Mouse (Mus musculus) midbrain, embryonic 16.5 days (tissue): Measurements from ENCODE around the gene Nhp2. TPM values are rescaled to one million over a fixed set of nuclear protein-coding genes. Genes with fewer than 3 reads are reported as not detected.
A peak's percentile ranks its signal among the peaks of the same experiment; 100 is the strongest.

Experiments
- ATAC-seq: fragments of 200-750 bp; cut with Nextera tagmentation; 2 replicates; pipeline ENCODE4 v1.8.0; 2017; ENCODE audit warnings: moderate TSS enrichment
- H3K27ac ChIP-seq: fragments of 300-500 bp; sonication (generic); 2 replicates; pipeline ENCODE4 v1.5.1; 2014; ENCODE audit warnings: mild to moderate bottlenecking, low read length, mixed read lengths
- H3K27me3 ChIP-seq: fragments of 300-500 bp; sonication (generic); 2 replicates; pipeline ENCODE4 v1.6.1; 2014; ENCODE audit warnings: low read depth, low read length, mixed read lengths; ENCODE audit not compliant: control insufficient read depth, insufficient read depth
- H3K36me3 ChIP-seq: fragments of 300-500 bp; sonication (generic); 2 replicates; pipeline ENCODE4 v1.6.1; 2014; ENCODE audit warnings: mild to moderate bottlenecking, low read length, moderate library complexity, mixed read lengths; ENCODE audit not compliant: control insufficient read depth, insufficient read depth
- H3K4me1 ChIP-seq: fragments of 300-500 bp; sonication (generic); 2 replicates; pipeline ENCODE4 v1.6.1; 2014; ENCODE audit warnings: mild to moderate bottlenecking, low read length, mixed read lengths; ENCODE audit not compliant: control insufficient read depth, insufficient read depth
- H3K4me2 ChIP-seq: fragments of 300-500 bp; sonication (generic); 2 replicates; pipeline ENCODE4 v1.6.1; 2014; ENCODE audit warnings: mild to moderate bottlenecking, low read length, mixed read lengths
- H3K4me3 ChIP-seq: fragments of 300-500 bp; sonication (generic); 2 replicates; pipeline ENCODE4 v1.5.1; 2014; ENCODE audit warnings: low read depth, mild to moderate bottlenecking, low read length, moderate library complexity, mixed read lengths
- H3K9ac ChIP-seq: fragments of 300-500 bp; sonication (generic); 2 replicates; pipeline ENCODE4 v1.6.1; 2014; ENCODE audit warnings: low read depth, low read length, mixed read lengths
- H3K9me3 ChIP-seq: fragments of 300-500 bp; sonication (generic); replicated peaks from 2 replicates; pipeline ENCODE4 v1.6.1; 2014; ENCODE audit warnings: mild to moderate bottlenecking, low read length, mixed read lengths; ENCODE audit not compliant: control insufficient read depth, poor library complexity, severe bottlenecking
- WGBS: fragments of 180-500 bp; shearing (Covaris S2); extraction: QIAGEN DNeasy Blood & Tissue Kit; methylation state at CpG from one replicate; pipeline ENCODE4 v1.1.7; 2014; 5-methylcytosine and 5-hydroxymethylcytosine counted together
- polyA plus RNA-seq: library from polyadenylated mRNA; unstranded; fragments of >200 nt; fragmentation: Nextera tagmentation; extraction: Ambion mirVana; gene quantifications from 2 replicates; pipeline ENCODE4 v1.2.1, GENCODE M21; 2015

The Nhp2 gene
- polyA plus RNA-seq: 83.7 and 85.9 TPM in 2 replicates

DNA sequence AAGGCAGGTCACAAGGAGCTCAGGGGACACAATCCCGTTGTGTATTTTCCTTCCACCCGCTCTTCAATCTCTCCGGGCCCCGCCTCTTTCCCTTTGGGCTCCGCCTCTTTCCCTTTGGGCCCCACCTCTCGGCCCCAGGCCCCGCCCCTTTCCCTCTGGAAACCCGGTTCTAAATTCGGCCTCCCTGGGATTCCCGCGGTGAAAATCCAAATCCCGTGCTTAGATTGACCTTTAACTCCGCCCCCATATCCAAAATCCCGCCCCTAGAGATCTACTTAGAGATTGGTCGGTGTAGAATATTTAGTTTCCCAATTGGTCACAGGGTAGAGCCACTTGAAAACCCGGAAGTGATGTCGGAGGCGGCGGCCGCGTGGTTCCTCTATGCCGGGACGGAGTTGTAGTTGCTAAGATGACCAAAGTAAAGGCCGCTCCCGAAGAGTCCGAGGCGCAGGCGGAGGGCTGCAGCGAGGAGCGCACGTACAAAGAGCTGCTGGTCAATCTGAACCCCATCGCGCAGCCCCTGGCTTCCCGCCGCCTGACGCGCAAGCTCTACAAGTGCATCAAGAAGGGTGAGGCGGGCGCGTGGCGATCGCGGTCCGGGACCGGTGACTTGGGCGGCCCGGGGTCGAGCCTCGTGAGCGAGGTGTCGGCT is at the start of gene Nhp2:
Nhp2 (plus strand) TSS at position 327 of the 652 bp plus-strand sequence.
- peak within 1 kb of the TSS; percentile 49 for H3K4me3 ChIP-seq
- peak; percentile 96 for ATAC-seq
- H3K4me1 ChIP-seq: peaks cover 18% of the 10 kb centered on the region
- under 1% methylated on average over 51 of the region's 51 CpGs for WGBS
- H3K9me3 ChIP-seq: no peaks in the 10 kb centered on the region
- no peaks in the 10 kb centered on the region for H3K27me3 ChIP-seq
- peak within 1 kb of the TSS; percentile 82 for H3K4me2 ChIP-seq
- peak within 1 kb of the TSS; percentile 53 for H3K9ac ChIP-seq
- H3K36me3 ChIP-seq: peaks cover 17% of the 10 kb centered on the region
- no peak within 1 kb of the TSS for H3K27ac ChIP-seq

DNA sequence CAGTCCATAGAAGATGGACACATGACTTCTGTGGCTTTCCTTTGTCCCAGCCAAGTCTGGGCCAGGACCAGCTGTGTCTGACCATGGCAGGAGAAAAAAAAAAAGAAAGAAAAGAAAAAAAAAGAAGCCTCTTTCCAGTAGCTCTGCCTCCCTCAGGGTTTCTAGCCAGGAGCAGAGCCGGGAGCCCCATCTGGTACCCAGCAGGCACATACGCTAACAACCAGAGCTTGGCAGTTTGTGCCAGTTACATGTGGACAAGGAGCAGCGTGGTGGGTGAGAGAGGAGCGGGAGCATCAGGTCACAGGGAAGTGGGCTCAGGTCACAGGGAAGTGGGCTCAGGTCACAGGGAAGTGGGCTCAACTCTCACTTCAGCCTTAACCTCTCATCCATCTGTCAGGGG is 43.1 kb upstream of the Nhp2 start:
- WGBS: 61% methylated on average over 4 of the region's 4 CpGs
- H3K4me2 ChIP-seq: no peak overlapping the region
- H3K9ac ChIP-seq: no peak overlapping the region
- no peak for ATAC-seq
- H3K27me3 ChIP-seq: no peaks in the 10 kb centered on the region
- no peaks in the 10 kb centered on the region for H3K36me3 ChIP-seq
- H3K4me1 ChIP-seq: no peaks in the 10 kb centered on the region; the same call in 1 of the 2 replicates
- no peak overlapping the region for H3K27ac ChIP-seq
- H3K4me3 ChIP-seq: no peak overlapping the region
- H3K9me3 ChIP-seq: no peaks in the 10 kb centered on the region

DNA sequence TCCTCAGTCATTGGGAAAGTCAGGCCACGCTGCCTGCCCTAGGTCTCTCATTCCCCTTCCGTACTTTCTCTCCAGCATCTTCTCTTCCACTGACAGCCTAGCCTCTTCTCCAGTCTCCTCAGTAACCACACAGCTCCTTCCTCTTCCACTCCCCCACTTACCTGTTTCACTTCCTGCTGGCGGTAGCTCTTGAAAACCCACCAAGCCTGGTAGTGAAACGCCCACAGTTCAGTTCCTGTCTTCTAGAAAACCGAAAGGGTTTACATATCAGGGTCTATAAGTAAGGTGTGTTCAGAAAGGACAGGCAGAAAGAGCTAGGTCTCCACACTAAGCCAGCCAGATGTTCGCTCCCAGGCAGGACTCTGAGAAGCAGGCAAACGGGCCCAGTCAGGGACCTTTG is 41.9 kb upstream of the Nhp2 start:
- Histone ChIP-seq H3K4me3 (no peak overlapping the region), H3K36me3 (no peaks in the 10 kb centered on the region), H3K9me3 (no peaks in the 10 kb centered on the region), H3K27me3 (no peaks in the 10 kb centered on the region), H3K4me2 (no peak overlapping the region), H3K9ac (no peak overlapping the region), H3K4me1 (no peaks in the 10 kb centered on the region; the same call in 1 of the 2 replicates), H3K27ac (no peak overlapping the region)
- 88% methylated on average over 7 of the region's 7 CpGs for WGBS
- ATAC-seq: no peak

DNA sequence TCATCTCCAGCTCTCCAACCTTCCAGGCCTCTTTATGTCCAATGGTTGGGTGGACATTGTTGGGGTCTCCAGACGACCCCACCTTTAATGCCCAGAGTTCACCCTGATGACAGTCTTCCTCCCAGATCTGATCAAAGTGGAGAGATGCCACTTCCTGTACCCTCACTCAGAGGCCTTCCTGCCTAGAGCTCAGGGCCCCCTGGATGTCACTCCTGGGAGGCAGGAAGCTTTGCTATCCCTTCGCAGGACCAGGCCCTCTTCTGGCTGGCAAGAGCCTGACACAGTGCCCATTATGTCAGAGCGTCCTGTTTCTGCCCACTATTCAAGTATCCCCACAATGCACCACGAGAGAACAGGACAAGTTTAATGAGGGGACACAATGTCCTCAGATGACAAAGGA is 40.5 kb upstream of the Nhp2 start:
- H3K27ac ChIP-seq: no peak overlapping the region
- ATAC-seq: no peak
- no peak overlapping the region for H3K4me3 ChIP-seq
- no peaks in the 10 kb centered on the region for H3K36me3 ChIP-seq
- H3K9me3 ChIP-seq: no peaks in the 10 kb centered on the region
- no peak overlapping the region for H3K4me2 ChIP-seq
- no peak overlapping the region for H3K9ac ChIP-seq
- peaks cover 6% of the 10 kb centered on the region for H3K4me1 ChIP-seq
- no peaks in the 10 kb centered on the region for H3K27me3 ChIP-seq
- WGBS: 69% methylated on average over 4 of the region's 4 CpGs

DNA sequence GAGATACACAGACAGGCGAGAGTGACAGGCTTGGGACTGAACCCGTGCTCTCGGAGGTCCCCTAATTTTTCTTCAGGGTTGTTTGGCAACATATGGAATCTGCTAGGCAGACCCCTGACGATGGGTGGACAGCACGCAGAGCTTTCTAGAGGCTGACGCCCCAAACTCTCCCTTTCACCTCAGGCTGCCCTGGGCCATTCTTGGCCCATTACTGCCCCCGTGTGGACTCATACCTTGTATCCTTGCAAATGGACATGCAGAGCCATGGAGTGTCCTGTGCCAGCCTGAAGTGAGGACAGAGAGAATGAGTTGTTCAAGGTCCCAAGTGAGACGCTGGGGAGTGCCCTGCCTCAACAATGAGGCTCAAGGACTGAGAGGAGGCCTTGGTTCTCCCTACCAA is 36.8 kb upstream of the Nhp2 start:
- Histone ChIP-seq H3K27me3 (no peaks in the 10 kb centered on the region), H3K9ac (no peak overlapping the region), H3K4me1 (peaks cover 16% of the 10 kb centered on the region), H3K4me3 (no peak overlapping the region), H3K4me2 (no peak overlapping the region), H3K36me3 (peaks cover 10% of the 10 kb centered on the region), H3K27ac (no peak overlapping the region), H3K9me3 (no peaks in the 10 kb centered on the region)
- ATAC-seq: no peak
- WGBS: 21% methylated on average over 8 of the region's 8 CpGs

DNA sequence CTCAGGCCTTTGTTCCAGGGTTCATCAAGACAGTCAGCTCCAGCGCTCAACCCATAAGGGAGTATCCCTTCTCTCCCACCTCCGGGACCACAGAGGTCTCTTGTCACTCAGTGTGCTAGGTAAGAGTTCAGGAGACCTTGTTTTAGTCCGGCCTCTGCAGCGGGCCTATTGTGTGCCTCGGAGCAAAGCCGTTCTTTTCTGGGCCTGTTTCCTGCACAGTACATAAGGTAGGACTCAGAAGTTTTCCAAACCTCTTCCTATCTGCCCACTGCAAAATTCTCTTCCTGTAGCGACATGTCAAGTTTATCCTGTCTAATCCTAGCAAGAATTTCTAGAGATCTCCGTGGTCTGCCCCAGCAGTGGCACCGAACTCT is 35.5 kb upstream of the Nhp2 start:
- peaks cover 16% of the 10 kb centered on the region for H3K4me1 ChIP-seq
- peak overlapping the region; percentile 92 for H3K4me2 ChIP-seq
- peak; percentile 59 for ATAC-seq
- peak overlapping the region; percentile 71 for H3K4me3 ChIP-seq
- no peaks in the 10 kb centered on the region for H3K27me3 ChIP-seq
- H3K9me3 ChIP-seq: no peaks in the 10 kb centered on the region
- H3K36me3 ChIP-seq: peaks cover 13% of the 10 kb centered on the region
- H3K9ac ChIP-seq: peak overlapping the region; percentile 82
- H3K27ac ChIP-seq: peak overlapping the region; percentile 91
- 5% methylated on average over 9 of the region's 9 CpGs for WGBS

DNA sequence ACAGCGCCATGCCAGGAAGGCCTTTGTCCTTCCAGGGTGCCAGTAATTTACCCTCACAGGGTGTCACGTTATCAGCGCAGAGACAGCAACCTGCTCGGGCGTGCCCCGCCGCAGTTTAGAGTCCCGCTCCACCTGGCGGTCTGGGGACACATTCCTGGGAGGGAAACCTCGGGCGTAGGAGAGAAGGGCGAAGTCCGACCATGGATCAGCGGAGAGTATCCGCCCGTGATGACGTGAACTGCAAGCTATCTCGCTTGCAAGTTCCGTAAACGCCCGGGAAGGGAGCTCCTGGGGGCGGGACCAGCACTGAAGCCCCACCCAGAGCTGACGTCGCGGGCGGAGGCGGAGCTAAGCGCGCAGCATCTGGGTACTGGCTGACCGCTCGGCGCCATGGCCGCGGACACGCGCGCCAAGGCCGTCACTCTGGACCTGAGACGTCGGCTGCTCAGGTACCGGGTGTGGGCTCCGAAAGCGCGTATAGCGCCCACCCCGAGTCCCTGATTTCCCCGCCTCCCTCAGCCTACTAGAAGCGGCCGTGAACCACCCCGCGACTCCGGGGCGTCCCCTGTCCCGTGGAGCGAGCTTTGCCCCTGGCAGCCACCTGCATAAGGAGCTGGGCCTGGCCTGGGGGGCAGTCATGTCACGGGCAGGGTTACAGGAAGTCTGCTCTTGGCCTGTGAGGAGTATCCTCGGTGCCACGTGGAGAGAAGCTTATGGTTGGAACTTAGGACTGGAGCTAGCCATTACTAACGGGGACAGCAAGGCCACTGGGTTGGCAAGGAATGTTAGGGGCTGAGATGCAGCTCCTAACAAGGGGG is 34.9 kb upstream of the Nhp2 start, which contains the start of gene Phykpl:
Phykpl (plus strand) TSS at position 327 of the 818 bp plus-strand sequence.
- no peaks in the 10 kb centered on the region for H3K27me3 ChIP-seq
- H3K9me3 ChIP-seq: no peaks in the 10 kb centered on the region
- H3K27ac ChIP-seq: peak within 1 kb of the TSS; percentile 91
- peak within 1 kb of the TSS; percentile 92 for H3K4me2 ChIP-seq
- H3K36me3 ChIP-seq: peaks cover 16% of the 10 kb centered on the region
- peaks cover 16% of the 10 kb centered on the region for H3K4me1 ChIP-seq
- H3K9ac ChIP-seq: peak within 1 kb of the TSS; percentile 82
- peak within 1 kb of the TSS; percentile 71 for H3K4me3 ChIP-seq
- ATAC-seq: peak; percentile 94
- under 1% methylated on average over 59 of the region's 59 CpGs for WGBS

DNA sequence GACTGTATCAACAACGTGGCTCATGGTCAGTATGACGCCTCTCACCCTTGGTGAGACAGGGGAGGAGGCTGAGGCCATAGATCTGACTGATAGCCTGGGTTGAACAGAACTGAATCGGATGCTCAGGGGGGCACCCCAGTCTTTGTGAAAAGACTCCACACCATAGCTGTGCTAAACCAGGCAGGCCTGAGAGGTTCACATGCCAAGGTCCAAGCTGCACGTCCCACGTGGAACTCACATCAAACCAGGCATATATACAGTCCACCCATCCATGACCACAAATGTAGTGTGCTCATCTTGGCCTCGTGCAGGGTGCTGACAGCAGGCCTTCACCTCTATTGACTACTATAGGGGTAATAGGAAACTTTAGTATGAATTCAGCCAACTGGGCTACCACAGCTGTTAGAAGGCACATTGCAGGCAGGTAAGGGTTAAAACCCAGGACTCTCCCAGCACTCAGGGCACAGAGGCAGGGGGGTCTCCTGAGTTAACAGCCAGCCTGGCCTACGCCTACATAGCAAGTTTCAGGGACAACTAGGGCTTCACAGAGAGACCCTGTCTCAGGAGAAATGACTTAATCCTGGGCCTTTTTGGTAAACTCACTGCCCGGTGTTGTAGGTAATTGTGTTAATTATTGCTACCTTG is 33.8 kb upstream of the Nhp2 start:
- 65% methylated on average over 8 of the region's 8 CpGs for WGBS
- Histone ChIP-seq H3K4me3 (no peak overlapping the region; the same call in 1 of the 2 replicates), H3K27me3 (no peaks in the 10 kb centered on the region), H3K9me3 (no peaks in the 10 kb centered on the region), H3K4me2 (peak overlapping the region; percentile 92), H3K27ac (0 out of 2 replicates have a peak overlapping the region, but pooled peaks have one; percentile 91), H3K36me3 (peaks cover 20% of the 10 kb centered on the region), H3K4me1 (peaks cover 16% of the 10 kb centered on the region), H3K9ac (peak overlapping the region; percentile 82; the same call in 1 of the 2 replicates)
- peak; percentile 9 for ATAC-seq
